Mouse (Mus musculus): Measurements from ENCODE around the gene Gm4307. TPM values are rescaled to one million over a fixed set of nuclear protein-coding genes. Genes with fewer than 3 reads are reported as not detected.
"Not testable (repeated sequence)": the region's sequence is repeated elsewhere in the genome, so short reads cannot be mapped to it uniquely, and the experiment has no call there.

The Gm4307 gene
- polyA plus RNA-seq (2012; rRNA removed), result not detected in 2 replicates

DNA sequence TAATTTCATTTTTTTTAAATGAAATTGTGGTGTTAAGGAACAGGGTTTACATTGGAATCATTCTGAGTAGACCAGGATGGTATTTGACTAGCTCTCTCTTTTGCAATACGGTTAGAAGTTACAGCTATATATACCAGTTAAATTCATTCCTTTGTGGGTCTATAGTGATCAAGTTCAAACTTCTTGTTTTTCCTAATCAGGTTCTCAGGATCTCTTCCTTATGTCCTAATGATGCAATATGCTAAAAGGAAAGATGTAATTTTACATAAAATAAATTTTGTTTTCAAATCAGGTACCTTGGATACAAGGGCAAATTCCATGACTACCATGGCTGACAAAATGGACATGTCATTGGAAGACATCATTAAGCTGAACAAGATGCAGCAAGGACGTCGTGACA lies at the start of gene Gm4307:
TSS of gene Gm4307 (plus strand) at position 301 of the 400 bp plus-strand sequence.
- H3K4me1 ChIP-seq (ENCODE audit: control insufficient read depth, insufficient read depth, low read length); H3K4me3 ChIP-seq (ENCODE audit: insufficient read depth, low read length): not testable (repeated sequence)

DNA sequence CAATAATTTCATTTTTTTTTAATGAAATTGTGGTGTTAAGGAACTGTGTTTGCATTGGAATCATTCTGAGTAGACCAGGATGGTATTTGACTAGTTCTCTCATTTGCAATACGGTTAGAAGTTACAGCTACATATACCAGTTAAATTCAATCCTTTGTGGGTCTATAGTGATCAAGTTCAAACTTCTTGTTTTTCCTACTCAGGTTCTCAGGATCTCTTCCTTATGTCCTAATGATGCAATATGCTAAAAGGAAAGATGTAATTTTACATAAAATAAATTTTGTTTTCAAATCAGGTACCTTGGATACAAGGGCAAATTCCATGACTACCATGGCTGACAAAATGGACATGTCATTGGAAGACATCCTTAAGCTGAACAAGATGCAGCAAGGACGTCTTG lies 25.8 kb upstream of the Gm4307 start, which contains the start of gene Gm4301:
TSS of gene Gm4301 (plus strand) at position 301 of the 400 bp plus-strand sequence.
- H3K4me1 ChIP-seq (ENCODE audit: control insufficient read depth, insufficient read depth, low read length); H3K4me3 ChIP-seq (ENCODE audit: insufficient read depth, low read length); H3K27ac ChIP-seq (ENCODE audit: insufficient read depth, low read length): not testable (repeated sequence)

More for the DNA sequence above, at the start of gene Gm4307:
- H3K27ac ChIP-seq (ENCODE audit: insufficient read depth, low read length), result not testable (repeated sequence)

DNA sequence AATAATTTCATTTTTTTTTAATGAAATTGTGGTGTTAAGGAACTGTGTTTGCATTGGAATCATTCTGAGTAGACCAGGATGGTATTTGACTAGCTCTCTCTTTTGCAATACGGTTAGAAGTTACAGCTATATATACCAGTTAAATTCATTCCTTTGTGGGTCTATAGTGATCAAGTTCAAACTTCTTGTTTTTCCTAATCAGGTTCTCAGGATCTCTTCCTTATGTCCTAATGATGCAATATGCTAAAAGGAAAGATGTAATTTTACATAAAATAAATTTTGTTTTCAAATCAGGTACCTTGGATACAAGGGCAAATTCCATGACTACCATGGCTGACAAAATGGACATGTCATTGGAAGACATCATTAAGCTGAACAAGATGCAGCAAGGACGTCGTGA lies 20.6 kb upstream of the Gm4307 start, which contains the start of gene Gm4302:
TSS of gene Gm4302 (plus strand) at position 301 of the 400 bp plus-strand sequence.
- H3K4me1 ChIP-seq (ENCODE audit: control insufficient read depth, insufficient read depth, low read length); H3K4me3 ChIP-seq (ENCODE audit: insufficient read depth, low read length); H3K27ac ChIP-seq (ENCODE audit: insufficient read depth, low read length): not testable (repeated sequence)

DNA sequence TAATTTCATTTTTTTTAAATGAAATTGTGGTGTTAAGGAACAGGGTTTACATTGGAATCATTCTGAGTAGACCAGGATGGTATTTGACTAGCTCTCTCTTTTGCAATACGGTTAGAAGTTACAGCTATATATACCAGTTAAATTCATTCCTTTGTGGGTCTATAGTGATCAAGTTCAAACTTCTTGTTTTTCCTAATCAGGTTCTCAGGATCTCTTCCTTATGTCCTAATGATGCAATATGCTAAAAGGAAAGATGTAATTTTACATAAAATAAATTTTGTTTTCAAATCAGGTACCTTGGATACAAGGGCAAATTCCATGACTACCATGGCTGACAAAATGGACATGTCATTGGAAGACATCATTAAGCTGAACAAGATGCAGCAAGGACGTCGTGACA lies 15.5 kb upstream of the Gm4307 start, which contains the start of gene Gm4303:
TSS of gene Gm4303 (plus strand) at position 301 of the 400 bp plus-strand sequence.
- not testable (repeated sequence) for H3K4me1 ChIP-seq (ENCODE audit: control insufficient read depth, insufficient read depth, low read length); H3K4me3 ChIP-seq (ENCODE audit: insufficient read depth, low read length); H3K27ac ChIP-seq (ENCODE audit: insufficient read depth, low read length)

DNA sequence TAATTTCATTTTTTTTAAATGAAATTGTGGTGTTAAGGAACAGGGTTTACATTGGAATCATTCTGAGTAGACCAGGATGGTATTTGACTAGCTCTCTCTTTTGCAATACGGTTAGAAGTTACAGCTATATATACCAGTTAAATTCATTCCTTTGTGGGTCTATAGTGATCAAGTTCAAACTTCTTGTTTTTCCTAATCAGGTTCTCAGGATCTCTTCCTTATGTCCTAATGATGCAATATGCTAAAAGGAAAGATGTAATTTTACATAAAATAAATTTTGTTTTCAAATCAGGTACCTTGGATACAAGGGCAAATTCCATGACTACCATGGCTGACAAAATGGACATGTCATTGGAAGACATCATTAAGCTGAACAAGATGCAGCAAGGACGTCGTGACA lies 10.3 kb upstream of the Gm4307 start, which contains the start of gene Gm4305:
TSS of gene Gm4305 (plus strand) at position 301 of the 400 bp plus-strand sequence.
- H3K27ac ChIP-seq (ENCODE audit: insufficient read depth, low read length); H3K4me3 ChIP-seq (ENCODE audit: insufficient read depth, low read length); H3K4me1 ChIP-seq (ENCODE audit: control insufficient read depth, insufficient read depth, low read length): not testable (repeated sequence)

GRCm38 (mm10) chr10:100356841-100357240 lies 4.3 kb upstream of the Gm4307 start:
- H3K27ac ChIP-seq (ENCODE audit: insufficient read depth, low read length); H3K4me1 ChIP-seq (ENCODE audit: control insufficient read depth, insufficient read depth, low read length); H3K4me3 ChIP-seq (ENCODE audit: insufficient read depth, low read length): not testable (repeated sequence)

- H3K27ac ChIP-seq (ENCODE audit: insufficient read depth, low read length); H3K4me3 ChIP-seq (ENCODE audit: insufficient read depth, low read length); H3K4me1 ChIP-seq (ENCODE audit: control insufficient read depth, insufficient read depth, low read length): not testable (repeated sequence)
Measured at GRCm38 (mm10) chr10:100382460-100382859, 21.3 kb downstream of the Gm4307 start, which contains the start of gene Gm4312. TSS of gene Gm4312 (minus strand) at chr10:100382560.

DNA sequence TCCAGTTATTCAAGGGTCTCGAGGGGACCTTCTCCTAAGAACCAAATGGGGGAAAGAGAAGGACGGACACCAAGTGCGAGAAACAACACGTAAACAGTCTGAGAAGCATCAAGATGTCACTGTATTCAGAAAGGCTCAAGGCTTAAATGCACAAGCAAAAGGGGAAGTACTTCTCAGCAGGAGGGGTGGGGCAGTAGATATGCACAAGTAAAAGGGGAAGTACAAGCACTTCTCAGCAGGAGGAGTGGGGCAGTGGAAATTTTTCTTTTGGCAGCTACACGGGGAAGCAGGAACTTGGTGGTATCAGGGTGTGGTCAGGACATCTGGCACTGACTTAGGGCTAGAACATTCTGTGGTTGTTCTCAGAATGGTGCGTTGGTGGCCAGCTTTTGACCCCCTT lies 41.2 kb downstream of the Gm4307 start:
- H3K27ac ChIP-seq (ENCODE audit: insufficient read depth, low read length); H3K4me3 ChIP-seq (ENCODE audit: insufficient read depth, low read length); H3K4me1 ChIP-seq (ENCODE audit: control insufficient read depth, insufficient read depth, low read length): not testable (repeated sequence)

Other genes starting within 250 kb of the Gm4307 start
- not detected in 2 replicates for gene Gm4301, start 25.7 kb upstream of the Gm4307 start, polyA plus RNA-seq (2012; rRNA removed)
- gene Gm4302, start 20.5 kb upstream of the Gm4307 start, polyA plus RNA-seq (2012; rRNA removed), result not detected in 2 replicates
- not detected in 2 replicates for gene Gm4303, start 15.4 kb upstream of the Gm4307 start, polyA plus RNA-seq (2012; rRNA removed)
- not detected in 2 replicates for gene Gm4305, start 10.2 kb upstream of the Gm4307 start, polyA plus RNA-seq (2012; rRNA removed)
- gene Gm4312, start 21.2 kb downstream of the Gm4307 start, polyA plus RNA-seq (2012; rRNA removed), result not detected in 2 replicates
- 6.3 and 6.6 TPM in 2 replicates for gene Tmtc3, start 126.0 kb downstream of the Gm4307 start, polyA plus RNA-seq (2012; rRNA removed)
- gene Cep290, start 126.2 kb downstream of the Gm4307 start, polyA plus RNA-seq (2012; rRNA removed), result 7.8 and 8.1 TPM in 2 replicates
- gene 4930430F08Rik, start 229.1 kb downstream of the Gm4307 start, polyA plus RNA-seq (2012; rRNA removed), result 21.5 and 22.9 TPM in 2 replicates
- gene 1700017N19Rik, start 229.1 kb downstream of the Gm4307 start, polyA plus RNA-seq (2012; rRNA removed), result not detected in 2 replicates